Mouse (Mus musculus) CH12.LX (cell line): ENCODE measurements around the gene Baat. TPM values are rescaled to one million over a fixed set of nuclear protein-coding genes. Genes with fewer than 3 reads are reported as not detected.
A peak's percentile ranks its signal among the peaks of the same experiment; 100 is the strongest.
"Not testable (repeated sequence)": the region's sequence is repeated elsewhere in the genome, so short reads cannot be mapped to it uniquely, and the experiment has no call there.

Source experiments
- DNase-seq: peaks from one replicate; pipeline ENCODE4 v3.0.0-alpha.2; 2013; ENCODE audit errors: extremely low read depth
- H3K27ac ChIP-seq: 2 replicates; pipeline ENCODE4 v1.5.1; 2012; ENCODE audit warnings: low read depth, mild to moderate bottlenecking, control low read depth, moderate library complexity; ENCODE audit not compliant: insufficient read depth
- H3K27me3 ChIP-seq: replicated peaks from 2 replicates; pipeline ENCODE3; 2012; ENCODE audit warnings: inconsistent platforms
- H3K36me3 ChIP-seq, 2 experiments: replicated peaks in 1 of 2; 2 replicates each; pipeline versions ENCODE3 to v1.6.1; 2012; ENCODE audit warnings: inconsistent platforms in 1 of 2, low read length in 1 of 2, mild to moderate bottlenecking in 1 of 2, mixed read lengths in 1 of 2, moderate library complexity in 1 of 2; ENCODE audit not compliant: control insufficient read depth in 1 of 2, insufficient read depth in 1 of 2
- H3K4me1 ChIP-seq, 2 experiments: 2 replicates each; pipeline ENCODE4 v1.6.1; 2012; ENCODE audit warnings: inconsistent platforms in 1 of 2, moderate library complexity in 1 of 2; ENCODE audit not compliant: insufficient read depth in 2 of 2, control insufficient read depth in 1 of 2
- H3K4me2 ChIP-seq: 2 replicates; pipeline ENCODE4 v1.6.1; 2012; ENCODE audit warnings: low read depth, mild to moderate bottlenecking, control low read depth; ENCODE audit not compliant: poor library complexity, insufficient read depth, severe bottlenecking
- H3K4me3 ChIP-seq, 3 experiments: fragments of 150-350 bp in 1 of 3; sonication (generic) in 1 of 3; replicated peaks in 1 of 3; 2 replicates each; pipeline versions ENCODE3 to v1.5.1; 2011 to 2012; ENCODE audit warnings: low read depth in 2 of 3, low read length in 2 of 3, mild to moderate bottlenecking in 2 of 3, moderate library complexity in 2 of 3, control low read depth in 1 of 3, improper control_type of control experiment in 1 of 3, inconsistent platforms in 1 of 3, mixed read lengths in 1 of 3; ENCODE audit not compliant: poor library complexity in 1 of 3
- H3K79me2 ChIP-seq: replicated peaks from 2 replicates; pipeline ENCODE4 v1.6.1; 2012; ENCODE audit warnings: mild to moderate bottlenecking, moderate library complexity; ENCODE audit not compliant: control insufficient read depth, poor library complexity, insufficient read depth, severe bottlenecking; ENCODE audit errors: extremely low read depth
- H3K9ac ChIP-seq: 2 replicates; pipeline ENCODE4 v1.6.1; 2012; ENCODE audit warnings: low read depth, mild to moderate bottlenecking, control low read depth, moderate library complexity; ENCODE audit not compliant: insufficient read depth
- H3K9me3 ChIP-seq: replicated peaks from 2 replicates; pipeline ENCODE3; 2012; ENCODE audit warnings: low read length, inconsistent platforms, mixed read lengths
- CTCF ChIP-seq, 2 experiments: IDR thresholded peaks in 1 of 2; conservative IDR thresholded peaks in 1 of 2; 2 replicates each; pipeline ENCODE4 v1.5.1; 2011 to 2012; ENCODE audit warnings: low read depth in 2 of 2, low read length in 2 of 2, improper control_type of control experiment in 1 of 2, inconsistent platforms in 1 of 2, mild to moderate bottlenecking in 1 of 2, moderate library complexity in 1 of 2
- E2F4 ChIP-seq: IDR thresholded peaks from 2 replicates; pipeline ENCODE4 v1.6.1; 2011; ENCODE audit warnings: low read depth, low read length, improper control_type of control experiment; ENCODE audit not compliant: insufficient replicate concordance
- ELF1 ChIP-seq: IDR thresholded peaks from 2 replicates; pipeline ENCODE4 v1.6.1; 2014; ENCODE audit warnings: low read depth, mild to moderate bottlenecking, inconsistent platforms, low read length, improper control_type of control experiment
- HCFC1 ChIP-seq: IDR thresholded peaks from 2 replicates; pipeline ENCODE4 v1.6.1; 2012; ENCODE audit warnings: low read depth, mild to moderate bottlenecking, inconsistent platforms, low read length, improper control_type of control experiment
- IRF4 ChIP-seq: IDR thresholded peaks from 2 replicates; pipeline ENCODE4 v1.6.1; 2014; ENCODE audit warnings: low read depth, mild to moderate bottlenecking, inconsistent platforms, low read length, improper control_type of control experiment
- JUND ChIP-seq: conservative IDR thresholded peaks from 2 replicates; pipeline ENCODE4 v1.6.1; 2011; ENCODE audit warnings: low read depth, low read length, improper control_type of control experiment
- MEF2A ChIP-seq: IDR thresholded peaks from 2 replicates; pipeline ENCODE4 v1.6.1; 2014; ENCODE audit warnings: low read depth, mild to moderate bottlenecking, inconsistent platforms, low read length, improper control_type of control experiment, borderline replicate concordance
- MXI1 ChIP-seq: IDR thresholded peaks from 2 replicates; pipeline ENCODE4 v1.6.1; 2011; ENCODE audit warnings: mild to moderate bottlenecking, low read depth, low read length, improper control_type of control experiment
- MYC ChIP-seq: IDR thresholded peaks from 2 replicates; pipeline ENCODE4 v1.6.1; 2011; ENCODE audit warnings: low read depth, mild to moderate bottlenecking, improper control_type of control experiment, low read length
- NRF1 ChIP-seq: IDR thresholded peaks from 2 replicates; pipeline ENCODE4 v1.6.1; 2014; ENCODE audit warnings: low read depth, mild to moderate bottlenecking, inconsistent platforms, low read length, improper control_type of control experiment, moderate library complexity
- POLR2A ChIP-seq: IDR thresholded peaks from 2 replicates; pipeline ENCODE4 v1.6.1; 2011; ENCODE audit warnings: low read depth, mild to moderate bottlenecking, improper control_type of control experiment, low read length
- POLR2AphosphoS2 ChIP-seq: IDR thresholded peaks from 2 replicates; pipeline ENCODE4 v1.6.1; 2011; ENCODE audit warnings: low read depth, low read length, improper control_type of control experiment
- RCOR1 ChIP-seq: conservative IDR thresholded peaks from 2 replicates; pipeline ENCODE4 v1.6.1; 2012; ENCODE audit warnings: low read depth, mild to moderate bottlenecking, inconsistent platforms, low read length, improper control_type of control experiment
- SIN3A ChIP-seq: IDR thresholded peaks from 2 replicates; pipeline ENCODE4 v1.6.1; 2012; ENCODE audit warnings: low read length, improper control_type of control experiment, inconsistent platforms
- TCF12 ChIP-seq: IDR thresholded peaks from 2 replicates; pipeline ENCODE4 v1.6.1; 2014; ENCODE audit warnings: low read depth, mild to moderate bottlenecking, inconsistent platforms, low read length, improper control_type of control experiment
- UBTF ChIP-seq: IDR thresholded peaks from 2 replicates; pipeline ENCODE4 v1.6.1; 2012; ENCODE audit warnings: low read depth, mild to moderate bottlenecking, inconsistent platforms, low read length, improper control_type of control experiment, moderate library complexity
- ZC3H11A ChIP-seq: IDR thresholded peaks from 2 replicates; pipeline ENCODE4 v1.6.1; 2012; ENCODE audit warnings: low read depth, mild to moderate bottlenecking, inconsistent platforms, low read length, improper control_type of control experiment
- ZKSCAN1 ChIP-seq: IDR thresholded peaks from 2 replicates; pipeline ENCODE4 v1.6.1; 2012; ENCODE audit warnings: low read depth, inconsistent platforms, low read length, improper control_type of control experiment, borderline replicate concordance
- ZMIZ1 ChIP-seq: IDR thresholded peaks from 2 replicates; pipeline ENCODE4 v1.6.1; 2012; ENCODE audit warnings: low read depth, mild to moderate bottlenecking, inconsistent platforms, low read length, improper control_type of control experiment
- dilution Hi-C: fragments of 300-500 bp; cut with MboI; formaldehyde crosslinking; loops from 2 replicates; pipeline ENCODE4 v1.14.3; 2020; ENCODE audit warnings: low sequenced_read_pairs; ENCODE audit not compliant: extremely low pct_unique_long_range_greater_than_20kb, extremely low pct_ligation_motif_present
- in situ Hi-C: fragments of 300-500 bp; cut with MboI; formaldehyde crosslinking; loops from 3 replicates; pipeline ENCODE4 v1.14.3; 2019; ENCODE audit warnings: low sequenced_read_pairs, low pct_ligation_motif_present, low pct_unique_long_range_greater_than_20kb, mixed read lengths
- polyA plus RNA-seq: library from polyadenylated mRNA; unstranded; fragments of >175 nt; gene quantifications from 2 replicates; pipeline ENCODE4 v1.2.1, GENCODE M21; 2012; ENCODE audit warnings: low read depth; ENCODE audit not compliant: insufficient read length
- total RNA-seq, 2 experiments: library from RNA; depleted of rRNA; stranded (reverse); fragments of 300-350 nt in 1 of 2; fragments of >200 nt in 1 of 2; gene quantifications; 2 replicates each; pipeline ENCODE4 v1.2.3; 2012 to 2014

Baat gene
- total and polyA plus RNA-seq, 3 experiments = 0.04 to 0.19 TPM; not detected in 1

- H3K27ac ChIP-seq = no peak overlapping the region
- in situ Hi-C loops = no loop called here
Observed at GRCm38 (mm10) chr4:49480104-49480760, 26.1 kb downstream of the Baat start.

GRCm38 (mm10) chr4:49479035-49479434 lies 27.3 kb downstream of the Baat start:
- H3K27me3 ChIP-seq, in situ Hi-C loops, H3K36me3 ChIP-seq, H3K4me1 ChIP-seq, H3K4me2 ChIP-seq, H3K79me2 ChIP-seq, H3K9ac ChIP-seq, H3K4me3 ChIP-seq, H3K9me3 ChIP-seq, H3K27ac ChIP-seq, dilution Hi-C loops, DNase-seq: not testable (repeated sequence)

More at GRCm38 (mm10) chr4:49480104-49480760, 26.1 kb downstream of the Baat start:
- Histone ChIP-seq H3K36me3 (no peaks in the 10 kb centered on the region), H3K27me3 (no peaks in the 10 kb centered on the region), H3K4me1 (no peaks in the 10 kb centered on the region), H3K9me3 (no peaks in the 10 kb centered on the region), H3K79me2 (no peaks in the 10 kb centered on the region), H3K4me2 (no peak overlapping the region), H3K9ac (no peak overlapping the region), H3K4me3 (no peak overlapping the region)
- dilution Hi-C loops = no loop called here
- TF ChIP-seq ZC3H11A (no peak), MEF2A (no peak), UBTF (no peak), NRF1 (no peak), ZMIZ1 (no peak)
- DNase-seq = no peak

GRCm38 (mm10) chr4:49478118-49478877 lies 28.1 kb downstream of the Baat start:
- Histone ChIP-seq H3K79me2 (no peaks in the 10 kb centered on the region), H3K27ac (no peak overlapping the region), H3K4me3 (no peak overlapping the region), H3K4me2 (peak overlapping the region; percentile 61; the same call in 1 of the 2 replicates), H3K4me1 (no peaks in the 10 kb centered on the region), H3K9me3 (no peaks in the 10 kb centered on the region), H3K27me3 (no peaks in the 10 kb centered on the region), H3K9ac (no peak overlapping the region), H3K36me3 (no peaks in the 10 kb centered on the region)
- in situ Hi-C loops = no loop called here
- dilution Hi-C loops = no loop called here
- no peak for DNase-seq
- TF ChIP-seq UBTF (no peak), NRF1 (no peak), POLR2A (no peak), ELF1 (no peak), SIN3A (no peak), RCOR1 (no peak), MYC (no peak), HCFC1 (no peak), POLR2AphosphoS2 (no peak), ZMIZ1 (no peak), ZKSCAN1 (no peak), JUND (no peak), E2F4 (no peak), TCF12 (no peak), ZC3H11A (no peak), CTCF (conservative IDR thresholded peaks at IDR 0.05 in 1 of 2, IDR thresholded peaks at IDR 0.05 in 1 of 2; ENCODE audit: low read depth in 2 of 2, low read length in 2 of 2) (no peak), MXI1 (no peak), IRF4 (no peak)
